Mouse (Mus musculus) spleen, embryonic (tissue): ENCODE results near the gene Iqsec1.

Source experiments
- CTCF ChIA-PET: fragments of 350-600 bp; sonication (Branson Sonifier 250); formaldehyde crosslinking; loops from one replicate; lab custom pipeline; 2022; lab: Charles Lee

Gene Iqsec1

GRCm38 (mm10) chr6:90756561-90756960, 231.9 kb downstream of the Iqsec1 start:
- CTCF ChIA-PET, result interaction anchor here (0.9 kb wide), 1 partner anchor 19 kb away, joined by 3 read pairs; no protein-coding TSS in a partner anchor

- CTCF ChIA-PET, result interaction anchor here (0.6 kb wide), 1 partner anchor 950 kb away, joined by 5 read pairs; no protein-coding TSS in a partner anchor
These were observed 232.9 kb downstream of the Iqsec1 start for GRCm38 (mm10) chr6:90755613-90755941.

GRCm38 (mm10) chr6:90754927-90755612, 233.4 kb downstream of the Iqsec1 start:
- CTCF ChIA-PET, result interaction anchor here (0.6 kb wide), 1 partner anchor 951 kb away, joined by 5 read pairs; no protein-coding TSS in a partner anchor

- CTCF ChIA-PET, result no interaction called here
These were observed 234.4 kb downstream of the Iqsec1 start for GRCm38 (mm10) chr6:90754093-90754492.

- CTCF ChIA-PET, result no interaction called here
These were observed 234.8 kb downstream of the Iqsec1 start for GRCm38 (mm10) chr6:90753656-90754055.

- CTCF ChIA-PET, result interaction anchor here (1.3 kb wide), 1 partner anchor 13 kb away, joined by 3 read pairs; no protein-coding TSS in a partner anchor
These were observed 236.9 kb downstream of the Iqsec1 start for GRCm38 (mm10) chr6:90751624-90752023.

GRCm38 (mm10) chr6:90750091-90750490, 238.4 kb downstream of the Iqsec1 start:
- CTCF ChIA-PET, result interaction anchor here (1.3 to 1.4 kb wide), 2 partner anchors 12 to 26 kb away, joined by 3 to 4 read pairs; no protein-coding TSS in a partner anchor

GRCm38 (mm10) chr6:90749414-90749937, 239.0 kb downstream of the Iqsec1 start:
- CTCF ChIA-PET, result interaction anchor here (1.4 kb wide), 1 partner anchor 25 kb away, joined by 3 read pairs; no protein-coding TSS in a partner anchor

GRCm38 (mm10) chr6:90748976-90749375, 239.5 kb downstream of the Iqsec1 start:
- CTCF ChIA-PET, result interaction anchor here (1.4 kb wide), 1 partner anchor 25 kb away, joined by 3 read pairs; no protein-coding TSS in a partner anchor

GRCm38 (mm10) chr6:90746331-90746864, 242.1 kb downstream of the Iqsec1 start:
- CTCF ChIA-PET, result interaction anchor here (0.6 to 1.1 kb wide), 2 partner anchors 22 to 90 kb away, joined by 3 read pairs; no protein-coding TSS in a partner anchor

GRCm38 (mm10) chr6:90745401-90746198, 242.9 kb downstream of the Iqsec1 start:
- CTCF ChIA-PET, result no interaction called here

- CTCF ChIA-PET, result no interaction called here
These were observed 246.0 kb downstream of the Iqsec1 start for GRCm38 (mm10) chr6:90742453-90742852.

- CTCF ChIA-PET, result no interaction called here
These were observed 246.8 kb downstream of the Iqsec1 start for GRCm38 (mm10) chr6:90741717-90742116.

GRCm38 (mm10) chr6:90741056-90741420, 247.4 kb downstream of the Iqsec1 start:
- CTCF ChIA-PET, result no interaction called here

- CTCF ChIA-PET, result no interaction called here
These were observed 248.0 kb downstream of the Iqsec1 start for GRCm38 (mm10) chr6:90740348-90741055.

GRCm38 (mm10) chr6:90737376-90737775, 251.1 kb downstream of the Iqsec1 start:
- CTCF ChIA-PET, result interaction anchor here (0.6 to 1.7 kb wide), 8 partner anchors 10 to 129 kb away, joined by 3 to 6 read pairs (median 3); no protein-coding TSS in a partner anchor

- CTCF ChIA-PET, result interaction anchor here (0.6 to 1.7 kb wide), 5 partner anchors 9 to 129 kb away, joined by 3 to 6 read pairs (median 3); no protein-coding TSS in a partner anchor
These were observed 251.7 kb downstream of the Iqsec1 start for GRCm38 (mm10) chr6:90736691-90737245.

- CTCF ChIA-PET, result no interaction called here
These were observed 252.3 kb downstream of the Iqsec1 start for GRCm38 (mm10) chr6:90736074-90736672.

- CTCF ChIA-PET, result no interaction called here
These were observed 253.0 kb downstream of the Iqsec1 start for GRCm38 (mm10) chr6:90735396-90736036.

- CTCF ChIA-PET, result interaction anchor here (1.0 kb wide), 1 partner anchor 36 kb away, joined by 3 read pairs; no protein-coding TSS in a partner anchor
These were observed 253.7 kb downstream of the Iqsec1 start for GRCm38 (mm10) chr6:90734806-90735205.
